In genomic region chr17:71202136-71202535, GRCm38 (mm10) we compare ENCODE assay signal across 18 mouse cellular contexts. TPM values are rescaled to one million over a fixed set of nuclear protein-coding genes. Genes with fewer than 3 reads are reported as not detected.
A peak's percentile ranks its signal among the peaks of the same experiment; 100 is the strongest.
DNase-seq lines count a peak whose midpoint lies in the region; ATAC-seq and TF ChIP-seq lines count a peak whose summit lies in the region.
"Had no signal": no experiment of that assay in that cellular context is flagged by ENCODE, and none has a peak within 500 bp of the region (broad histone marks: within the 10 kb centered on the region; RNA-seq: fewer than 3 reads in every experiment).

No protein-coding gene starts in this region.

- H3K9me3 ChIP-seq in liver, embryonic 13.5 days (replicated peaks) = no peaks in the 10 kb centered on the region
- H3K9me3 ChIP-seq: midbrain, embryonic 12.5 days had no signal

- peak; percentile 99 for DNase-seq in liver, adult 2 months (ENCODE audit: extremely low read depth, low read depth, low spot score)
- no peak for DNase-seq in liver
- DNase-seq in kidney, adult 9 months = peak; percentile 92
- no peak for DNase-seq in liver, embryonic 13.5 days
- no peak for DNase-seq in lung, postnatal 36 days
- DNase-seq in spleen, adult 18-20 months = no peak
- no peak for DNase-seq in left cerebral cortex, adult 18-20 months (ENCODE audit: low spot score in 2 of 2)
- DNase-seq: adrenal gland, adult 8-10 months; B cell, adult 2 months; cerebellum, adult 18-20 months; heart, postnatal 14 days; lung, adult 18-20 months; right cerebral cortex, adult 18-20 months; thymus, postnatal 36 days had no signal

- H3K27ac ChIP-seq in liver, adult 2 months (replicated peaks; ENCODE audit: insufficient read depth, low read depth, low read length) = peak overlapping the region; percentile 78
- H3K27ac ChIP-seq in liver, embryonic 13.5 days = peak overlapping the region; percentile 66
- H3K27ac ChIP-seq: hindbrain, postnatal 0 days; macrophage; midbrain, embryonic 12.5 days had no signal

- H3K4me3 ChIP-seq in liver, adult 2 months (ENCODE audit: insufficient read depth, low read depth, low read length) = peak overlapping the region; percentile 18; the same call in 1 of the 2 replicates
- no peak overlapping the region for H3K4me3 ChIP-seq in liver, embryonic 13.5 days (replicated peaks)
- H3K4me3 ChIP-seq: erythroblast, embryonic 14.5 days; midbrain, embryonic 12.5 days had no signal

- no peaks in the 10 kb centered on the region for H3K27me3 ChIP-seq in liver, adult 2 months (ENCODE audit: control insufficient read depth, insufficient read depth, low read length)
- H3K27me3 ChIP-seq in liver, embryonic 13.5 days = no peaks in the 10 kb centered on the region
- H3K27me3 ChIP-seq: midbrain, embryonic 12.5 days had no signal

- peaks cover 24% of the 10 kb centered on the region for H3K4me1 ChIP-seq in liver, adult 2 months (ENCODE audit: control insufficient read depth, insufficient read depth, low read length)
- H3K4me1 ChIP-seq in liver, embryonic 13.5 days (replicated peaks) = peaks cover 84% of the 10 kb centered on the region
- H3K4me1 ChIP-seq: midbrain, embryonic 12.5 days had no signal

- 29% methylated on average over 4 of the region's 4 CpGs for WGBS in liver, adult 2 months
- WGBS in liver, embryonic 13.5 days (ENCODE audit: insufficient replicate concordance) = 81% methylated on average over 4 of the region's 4 CpGs

- H3K79me2 ChIP-seq in liver, adult 2 months (ENCODE audit: control insufficient read depth, insufficient read depth, low read length) = peaks cover 34% of the 10 kb centered on the region

- no peak overlapping the region for H3K4me2 ChIP-seq in liver, embryonic 13.5 days
- H3K4me2 ChIP-seq: midbrain, embryonic 12.5 days had no signal

- no peaks in the 10 kb centered on the region for H3K36me3 ChIP-seq in liver, adult 2 months (ENCODE audit: control insufficient read depth, insufficient read depth, low read length)
- H3K36me3 ChIP-seq in liver, embryonic 13.5 days = peaks cover 3% of the 10 kb centered on the region
- H3K36me3 ChIP-seq: midbrain, embryonic 12.5 days had no signal

- no peak for TF ChIP-seq CTCF in liver, adult 2 months (IDR thresholded peaks at IDR 0.05; ENCODE audit: low read depth, low read length)

- no peak for ATAC-seq in liver, embryonic 13.5 days (ENCODE audit: low read depth)
- ATAC-seq: hindbrain, postnatal 0 days had no signal

- H3K9ac ChIP-seq in liver, adult 2 months (ENCODE audit: low read depth, low read length) = peak overlapping the region; percentile 66
- H3K9ac ChIP-seq in liver, embryonic 13.5 days = no peak overlapping the region
- H3K9ac ChIP-seq: midbrain, embryonic 12.5 days had no signal

- TF ChIP-seq POLR2A in liver, adult 2 months (IDR thresholded peaks at IDR 0.05; ENCODE audit: extremely low read depth, insufficient read depth, low read length) = 0 out of 2 replicates have a peak, but pooled peaks have one; percentile 41

RNA-seq across cellular contexts. Expression of gene Lpin2, which starts 19.8 kb away (rescaled TPM):
- total RNA-seq in liver, adult 2 months (2014; rRNA removed) = 314 and 342 TPM in 2 replicates
- polyA plus RNA-seq in liver, adult 2 months (2012; rRNA removed) = 22.4 and 24.9 TPM in 2 replicates
- polyA plus RNA-seq in liver, embryonic 13.5 days (2015; fragmentation: Nextera tagmentation; extraction: Ambion mirVana) = 38.0 and 43.2 TPM in 2 replicates
- total RNA-seq in left cerebral cortex, adult 18-20 months (2021) = 10 to 100 TPM; 77.7 to 89.3 TPM

Comparison
In these comparisons a context has a peak if more than half of its experiments do, and no peak if none do; other contexts are left out.
1. DNase-seq: peak in liver, adult 2 months (single experiment) and kidney, adult 9 months (single experiment); none in liver (single experiment), liver, embryonic 13.5 days (single experiment), lung, postnatal 36 days (single experiment), spleen, adult 18-20 months (0 of 2) and left cerebral cortex, adult 18-20 months (0 of 2).